In genomic region chr19:53180168-53180803, GRCm38 (mm10) we compare ENCODE assay signal across 12 mouse cellular contexts. TPM values are rescaled to one million over a fixed set of nuclear protein-coding genes. Genes with fewer than 3 reads are reported as not detected.
DNase-seq lines count a peak whose midpoint lies in the region; ATAC-seq and TF ChIP-seq lines count a peak whose summit lies in the region.
"Had no signal": no experiment of that assay in that cellular context is flagged by ENCODE, and none has a peak within 500 bp of the region (broad histone marks: within the 10 kb centered on the region; RNA-seq: fewer than 3 reads in every experiment).

No protein-coding gene starts in this region.

- no peak for DNase-seq in heart, adult 2 months
- DNase-seq in heart, postnatal 4 days, result no peak
- DNase-seq in kidney, postnatal 10 days, result peak; percentile 38
- no peak for DNase-seq in kidney, adult 18-20 months
- no peak for DNase-seq in MEL (ENCODE audit: low read depth, low spot score)
- no peak for DNase-seq in urinary bladder, postnatal 14 days (ENCODE audit: low spot score)
- DNase-seq: cerebellum, postnatal 25 days; lung, postnatal 4 days; right cerebral cortex, adult 18-20 months had no signal

- WGBS in heart, adult 2 months, result 36% methylated on average over 12 of the region's 12 CpGs
- 75% methylated on average over 12 of the region's 12 CpGs for WGBS in intestine, postnatal 0 days
- WGBS in neural tube, embryonic 15.5 days, result 83% methylated on average over 12 of the region's 12 CpGs

- H3K79me2 ChIP-seq in heart, adult 2 months (replicated peaks; ENCODE audit: control insufficient read depth, insufficient read depth, low read length), result peaks cover 3% of the 10 kb centered on the region; the same call in 1 of the 2 replicates
- no peaks in the 10 kb centered on the region for H3K79me2 ChIP-seq in MEL (ENCODE audit: control insufficient read depth, insufficient read depth, low read length, poor library complexity)

- TF ChIP-seq POLR2A in heart, adult 2 months (IDR thresholded peaks at IDR 0.05; ENCODE audit: insufficient read depth, low read depth, low read length), result no peak
- no peak for TF ChIP-seq POLR2A in MEL (IDR thresholded peaks at IDR 0.05; ENCODE audit: control insufficient read depth in 1 of 2, insufficient read depth in 1 of 2, low read depth in 1 of 2, low read length in 2 of 2, poor library complexity in 1 of 2)

- peak overlapping the region; percentile 17; the same call in 1 of the 2 replicates for H3K9ac ChIP-seq in heart, adult 2 months (ENCODE audit: low read depth, low read length)
- no peak overlapping the region for H3K9ac ChIP-seq in MEL (ENCODE audit: control insufficient read depth, low read depth, low read length, poor library complexity, severe bottlenecking)
- H3K9ac ChIP-seq in intestine, postnatal 0 days (ENCODE audit: low read depth, low read length), result no peak overlapping the region
- H3K9ac ChIP-seq in neural tube, embryonic 15.5 days (replicated peaks), result no peak overlapping the region

- intact Hi-C loops in heart, adult 2 months (cut with DNase I), result loop anchor here (2.0 kb wide), 1 partner anchor 35 kb away; no protein-coding TSS in a partner anchor

- TF ChIP-seq EP300 in heart, adult 2 months (IDR thresholded peaks at IDR 0.05; ENCODE audit: insufficient read depth, low read depth, low read length), result no peak
- no peak for TF ChIP-seq EP300 in MEL (IDR thresholded peaks at IDR 0.05; ENCODE audit: low read depth in 1 of 2, low read length in 2 of 2)

- peaks cover 24% of the 10 kb centered on the region for H3K4me1 ChIP-seq in heart, adult 2 months (ENCODE audit: control insufficient read depth, insufficient read depth, low read length)
- H3K4me1 ChIP-seq in MEL (ENCODE audit: control insufficient read depth in 1 of 2, insufficient read depth in 2 of 2, low read length in 2 of 2), result peaks cover 6 to 8% of the 10 kb centered on the region in 2 experiments
- peaks cover 4% of the 10 kb centered on the region for H3K4me1 ChIP-seq in intestine, postnatal 0 days (replicated peaks; ENCODE audit: control insufficient read depth, insufficient read depth, low read length)
- peaks cover 8% of the 10 kb centered on the region for H3K4me1 ChIP-seq in neural tube, embryonic 15.5 days

- no peak for TF ChIP-seq RAD21 in MEL (IDR thresholded peaks at IDR 0.05; ENCODE audit: low read depth, low read length)

- peak overlapping the region; percentile 24; the same call in 1 of the 2 replicates for H3K27ac ChIP-seq in heart, adult 2 months
- no peak overlapping the region for H3K27ac ChIP-seq in MEL (ENCODE audit: control insufficient read depth, low read depth, low read length)
- no peak overlapping the region for H3K27ac ChIP-seq in intestine, postnatal 0 days (ENCODE audit: low read depth, low read length)
- H3K27ac ChIP-seq in neural tube, embryonic 15.5 days (replicated peaks), result no peak overlapping the region

- no peaks in the 10 kb centered on the region for H3K9me3 ChIP-seq in MEL (replicated peaks; ENCODE audit: insufficient read depth, low read length)
- no peaks in the 10 kb centered on the region for H3K9me3 ChIP-seq in intestine, postnatal 0 days (ENCODE audit: control insufficient read depth)
- no peaks in the 10 kb centered on the region for H3K9me3 ChIP-seq in neural tube, embryonic 15.5 days (replicated peaks)

- no peaks in the 10 kb centered on the region for H3K27me3 ChIP-seq in heart, adult 2 months (ENCODE audit: control insufficient read depth, insufficient read depth, low read length)
- H3K27me3 ChIP-seq in MEL (ENCODE audit: control insufficient read depth in 1 of 2, insufficient read depth in 2 of 2, low read length in 2 of 2), result no peaks in the 10 kb centered on the region
- H3K27me3 ChIP-seq in intestine, postnatal 0 days (replicated peaks; ENCODE audit: control insufficient read depth, insufficient read depth, low read length), result no peaks in the 10 kb centered on the region
- no peaks in the 10 kb centered on the region for H3K27me3 ChIP-seq in neural tube, embryonic 15.5 days (replicated peaks)

- H3K4me2 ChIP-seq in intestine, postnatal 0 days (replicated peaks; ENCODE audit: low read depth), result no peak overlapping the region
- H3K4me2 ChIP-seq in neural tube, embryonic 15.5 days, result no peak overlapping the region

- peak; percentile 44 for TF ChIP-seq CTCF in heart, adult 2 months (IDR thresholded peaks at IDR 0.05)
- TF ChIP-seq CTCF in MEL (IDR thresholded peaks at IDR 0.05 in 2 of 3, conservative IDR thresholded peaks at IDR 0.05 in 1 of 3; ENCODE audit: control insufficient read depth in 1 of 3, insufficient read depth in 1 of 3, low read depth in 2 of 3, low read length in 3 of 3, poor library complexity in 1 of 3, severe bottlenecking in 1 of 3), result peak in 1 of 3 experiments; percentile 16; a peak in 1 of 6 replicates
- TF ChIP-seq CTCF in intestine, postnatal 0 days (IDR thresholded peaks at IDR 0.05; ENCODE audit: low read depth), result peak; percentile 30

- no peak overlapping the region for H3K4me3 ChIP-seq in heart, adult 2 months
- H3K4me3 ChIP-seq in MEL (ENCODE audit: control insufficient read depth in 1 of 2, insufficient read depth in 1 of 2, low read depth in 2 of 2, low read length in 2 of 2), result no peak overlapping the region
- H3K4me3 ChIP-seq in intestine, postnatal 0 days (ENCODE audit: low read depth, low read length), result no peak overlapping the region
- no peak overlapping the region for H3K4me3 ChIP-seq in neural tube, embryonic 15.5 days (replicated peaks)
- H3K4me3 ChIP-seq: erythroblast, embryonic 14.5 days had no signal

- peaks cover 2% of the 10 kb centered on the region; the same call in 1 of the 2 replicates for H3K36me3 ChIP-seq in heart, adult 2 months (ENCODE audit: control insufficient read depth, insufficient read depth, low read length)
- peaks cover 0 to 10% of the 10 kb centered on the region in 2 experiments; a peak in 2 of 4 replicates for H3K36me3 ChIP-seq in MEL (ENCODE audit: control insufficient read depth in 1 of 2, insufficient read depth in 2 of 2, low read length in 2 of 2)
- no peaks in the 10 kb centered on the region for H3K36me3 ChIP-seq in intestine, postnatal 0 days (ENCODE audit: control insufficient read depth, insufficient read depth)
- H3K36me3 ChIP-seq in neural tube, embryonic 15.5 days, result no peaks in the 10 kb centered on the region

- ATAC-seq in intestine, postnatal 0 days, result no peak
- ATAC-seq in neural tube, embryonic 15.5 days (ENCODE audit: low FRiP score), result no peak

TF ChIP-seq in MEL, 35 proteins besides CTCF, POLR2A, EP300 and RAD21:
- TF ChIP-seq ZNF384 (IDR thresholded peaks at IDR 0.05; ENCODE audit: low read depth, low read length), result peak; percentile 70
- no peak for TF ChIP-seq MYC (IDR thresholded peaks at IDR 0.05; ENCODE audit: low read depth, low read length)
- TF ChIP-seq GABPA (IDR thresholded peaks at IDR 0.05; ENCODE audit: low read depth, low read length), result no peak

RNA-seq across cellular contexts. Expression of gene Add3, which starts 40.0 kb away (rescaled TPM):
- 10 to 100 TPM; 38.9 to 50.5 TPM for total RNA-seq in heart, adult 2 months (2021)
- polyA plus RNA-seq in heart, adult 2 months (2012; rRNA removed), result 25.2 and 44.5 TPM in 2 replicates
- total RNA-seq in heart, postnatal 4 days (2021), result 100 to 1,000 TPM in 1 of 2 experiments, 10 to 100 TPM in 1; 99.0 to 102 TPM
- total RNA-seq in MEL (2012; rRNA removed), result 14.0 and 33.0 TPM in 2 replicates
- polyA plus RNA-seq in MEL (2012; ENCODE audit: insufficient read depth in 1 of 2, insufficient read length in 2 of 2, low read depth in 1 of 2, low replicate concordance in 2 of 2, missing spikeins in 1 of 2), result 10 to 100 TPM in 1 of 2 experiments, not detected in 1; 52.9 TPM
- 46.8 and 50.9 TPM in 2 replicates for polyA plus RNA-seq in intestine, postnatal 0 days (2015; fragmentation: Nextera tagmentation; extraction: Ambion mirVana)
- 40.2 and 50.1 TPM in 2 replicates for polyA plus RNA-seq in neural tube, embryonic 15.5 days (2015; fragmentation: Nextera tagmentation; extraction: Ambion mirVana)
